Mouse (Mus musculus) liver, embryonic 14.5 days (tissue): ENCODE results near the gene 2900026A02Rik.

Source experiments
- CTCF ChIP-seq: IDR thresholded peaks from 2 replicates; pipeline ENCODE4 v1.5.1; 2016; ENCODE audit warnings: antibody characterized with exemption, low read depth, control low read depth
- EP300 ChIP-seq: IDR thresholded peaks from 2 replicates; pipeline ENCODE4 v1.6.1; 2016; ENCODE audit warnings: antibody characterized with exemption, low read depth

DNA sequence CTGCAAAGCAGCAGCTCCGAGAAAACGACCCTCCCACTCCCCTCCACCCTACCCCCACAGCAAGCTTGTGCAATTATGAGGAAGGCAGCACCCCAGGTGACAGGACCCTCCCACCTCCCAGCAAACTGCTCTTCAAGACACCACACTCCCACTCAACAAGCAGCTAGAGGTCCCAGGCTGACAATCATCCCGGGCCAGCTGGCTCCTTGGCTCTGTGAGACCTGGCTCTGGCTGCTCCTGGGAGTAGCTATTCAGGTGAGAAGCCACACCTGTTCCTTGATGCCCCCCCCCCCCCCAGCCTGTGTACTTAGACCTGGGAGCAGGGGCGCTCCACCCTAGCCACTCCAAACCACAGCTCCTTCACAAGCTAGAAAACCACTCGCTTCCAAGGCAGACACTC, 107.9 kb downstream of the 2900026A02Rik start:
- no peak for TF ChIP-seq CTCF
- TF ChIP-seq EP300: no peak
